Mouse (Mus musculus): ENCODE data around the gene Galk1. TPM values are rescaled to one million over a fixed set of nuclear protein-coding genes. Genes with fewer than 3 reads are reported as not detected.

Galk1 gene
- polyA plus RNA-seq, 1 experiment from 2014 or later: 387 TPM

GRCm38 (mm10) chr11:116004186-116004823 lies 8.2 kb downstream of the Galk1 start:
- Histone ChIP-seq H3K36me3 (ENCODE audit: control insufficient read depth, insufficient read depth) (peaks cover 39% of the 10 kb centered on the region; the same call in 1 of the 2 replicates), H3K4me3 (ENCODE audit: low read depth, low read length) (peak overlapping the region; percentile 21), H3K9me3 (ENCODE audit: control insufficient read depth) (no peaks in the 10 kb centered on the region), H3K27ac (ENCODE audit: low read depth, low read length) (peak overlapping the region; percentile 95), H3K9ac (ENCODE audit: low read depth, low read length) (peak overlapping the region; percentile 40), H3K4me2 (replicated peaks; ENCODE audit: low read depth) (peak overlapping the region; percentile 65), H3K27me3 (replicated peaks; ENCODE audit: control insufficient read depth, insufficient read depth, low read length) (no peaks in the 10 kb centered on the region), H3K4me1 (replicated peaks; ENCODE audit: control insufficient read depth, insufficient read depth, low read length) (peaks cover 11% of the 10 kb centered on the region; the same call in 1 of the 2 replicates)
- 27% methylated on average over 8 of the region's 8 CpGs for WGBS
- no peak for ATAC-seq
- no peak for TF ChIP-seq CTCF (IDR thresholded peaks at IDR 0.05; ENCODE audit: low read depth)

- no peak overlapping the region for H3K4me2 ChIP-seq (replicated peaks; ENCODE audit: low read depth)
- H3K9ac ChIP-seq (ENCODE audit: low read depth, low read length): no peak overlapping the region
- H3K27ac ChIP-seq (ENCODE audit: low read depth, low read length): no peak overlapping the region
- H3K36me3 ChIP-seq (ENCODE audit: control insufficient read depth, insufficient read depth): peaks cover 24% of the 10 kb centered on the region; the same call in 1 of the 2 replicates
- peaks cover 11% of the 10 kb centered on the region; the same call in 1 of the 2 replicates for H3K4me1 ChIP-seq (replicated peaks; ENCODE audit: control insufficient read depth, insufficient read depth, low read length)
- TF ChIP-seq CTCF (IDR thresholded peaks at IDR 0.05; ENCODE audit: low read depth): peak; percentile 45
- 84% methylated on average over 3 of the region's 3 CpGs for whole genome bisulfite sequencing
- H3K4me3 ChIP-seq (ENCODE audit: low read depth, low read length): no peak overlapping the region
- no peak for ATAC-seq
- H3K9me3 ChIP-seq (ENCODE audit: control insufficient read depth): no peaks in the 10 kb centered on the region
- H3K27me3 ChIP-seq (replicated peaks; ENCODE audit: control insufficient read depth, insufficient read depth, low read length): no peaks in the 10 kb centered on the region
Observed at GRCm38 (mm10) chr11:116002894-116003293, 9.6 kb downstream of the Galk1 start.

GRCm38 (mm10) chr11:116001725-116002124 lies 10.8 kb downstream of the Galk1 start:
- 78% methylated on average over 6 of the region's 6 CpGs for WGBS
- H3K4me2 ChIP-seq (replicated peaks; ENCODE audit: low read depth): no peak overlapping the region
- no peak overlapping the region for H3K9ac ChIP-seq (ENCODE audit: low read depth, low read length)
- H3K9me3 ChIP-seq (ENCODE audit: control insufficient read depth): no peaks in the 10 kb centered on the region
- TF ChIP-seq CTCF (IDR thresholded peaks at IDR 0.05; ENCODE audit: low read depth): no peak
- peaks cover 11% of the 10 kb centered on the region; the same call in 1 of the 2 replicates for H3K4me1 ChIP-seq (replicated peaks; ENCODE audit: control insufficient read depth, insufficient read depth, low read length)
- H3K4me3 ChIP-seq (ENCODE audit: low read depth, low read length): no peak overlapping the region
- H3K27ac ChIP-seq (ENCODE audit: low read depth, low read length): no peak overlapping the region
- no peaks in the 10 kb centered on the region for H3K27me3 ChIP-seq (replicated peaks; ENCODE audit: control insufficient read depth, insufficient read depth, low read length)
- ATAC-seq: no peak
- H3K36me3 ChIP-seq (ENCODE audit: control insufficient read depth, insufficient read depth): peaks cover 13% of the 10 kb centered on the region; the same call in 1 of the 2 replicates

GRCm38 (mm10) chr11:116000607-116001006 lies 11.9 kb downstream of the Galk1 start:
- peaks cover 11% of the 10 kb centered on the region; the same call in 1 of the 2 replicates for H3K36me3 ChIP-seq (ENCODE audit: control insufficient read depth, insufficient read depth)
- no peak overlapping the region for H3K9ac ChIP-seq (ENCODE audit: low read depth, low read length)
- 72% methylated on average over 10 of the region's 10 CpGs for WGBS
- H3K4me2 ChIP-seq (replicated peaks; ENCODE audit: low read depth): no peak overlapping the region
- H3K9me3 ChIP-seq (ENCODE audit: control insufficient read depth): no peaks in the 10 kb centered on the region
- H3K4me1 ChIP-seq (replicated peaks; ENCODE audit: control insufficient read depth, insufficient read depth, low read length): peaks cover 6% of the 10 kb centered on the region; the same call in 1 of the 2 replicates
- no peak for ATAC-seq
- H3K27ac ChIP-seq (ENCODE audit: low read depth, low read length): no peak overlapping the region
- H3K27me3 ChIP-seq (replicated peaks; ENCODE audit: control insufficient read depth, insufficient read depth, low read length): no peaks in the 10 kb centered on the region
- no peak for TF ChIP-seq CTCF (IDR thresholded peaks at IDR 0.05; ENCODE audit: low read depth)
- no peak overlapping the region for H3K4me3 ChIP-seq (ENCODE audit: low read depth, low read length)

- TF ChIP-seq CTCF (IDR thresholded peaks at IDR 0.05; ENCODE audit: low read depth): peak; percentile 78
- ATAC-seq: no peak
- Histone ChIP-seq H3K27me3 (replicated peaks; ENCODE audit: control insufficient read depth, insufficient read depth, low read length) (no peaks in the 10 kb centered on the region), H3K9ac (ENCODE audit: low read depth, low read length) (no peak overlapping the region), H3K4me1 (replicated peaks; ENCODE audit: control insufficient read depth, insufficient read depth, low read length) (no peaks in the 10 kb centered on the region), H3K9me3 (ENCODE audit: control insufficient read depth) (no peaks in the 10 kb centered on the region), H3K36me3 (ENCODE audit: control insufficient read depth, insufficient read depth) (peaks cover 11% of the 10 kb centered on the region; the same call in 1 of the 2 replicates), H3K27ac (ENCODE audit: low read depth, low read length) (no peak overlapping the region), H3K4me2 (replicated peaks; ENCODE audit: low read depth) (no peak overlapping the region), H3K4me3 (ENCODE audit: low read depth, low read length) (no peak overlapping the region)
- WGBS: 17% methylated on average over 14 of the region's 14 CpGs
Observed at GRCm38 (mm10) chr11:115999538-116000143, 12.9 kb downstream of the Galk1 start.

- H3K4me2 ChIP-seq (replicated peaks; ENCODE audit: low read depth): no peak overlapping the region
- TF ChIP-seq CTCF (IDR thresholded peaks at IDR 0.05; ENCODE audit: low read depth): no peak
- no peak for ATAC-seq
- no peaks in the 10 kb centered on the region for H3K27me3 ChIP-seq (replicated peaks; ENCODE audit: control insufficient read depth, insufficient read depth, low read length)
- no peak overlapping the region for H3K27ac ChIP-seq (ENCODE audit: low read depth, low read length)
- H3K9me3 ChIP-seq (ENCODE audit: control insufficient read depth): no peaks in the 10 kb centered on the region
- no peaks in the 10 kb centered on the region for H3K4me1 ChIP-seq (replicated peaks; ENCODE audit: control insufficient read depth, insufficient read depth, low read length)
- H3K4me3 ChIP-seq (ENCODE audit: low read depth, low read length): no peak overlapping the region
- no peak overlapping the region for H3K9ac ChIP-seq (ENCODE audit: low read depth, low read length)
- 62% methylated on average over 7 of the region's 7 CpGs for WGBS
- peaks cover 11% of the 10 kb centered on the region; the same call in 1 of the 2 replicates for H3K36me3 ChIP-seq (ENCODE audit: control insufficient read depth, insufficient read depth)
Observed at GRCm38 (mm10) chr11:115999027-115999426, 13.5 kb downstream of the Galk1 start.
